Mouse (Mus musculus): ENCODE data around the gene Prrc2b.

The Prrc2b gene

GRCm38 (mm10) chr2:32130435-32130834 is 20.4 kb upstream of the Prrc2b start:
- ChIA-PET CTCF (interaction anchor here in 2 of 4 experiments (0.5 to 1.4 kb wide), 4 partner anchors 9 to 647 kb away, joined by 3 to 7 read pairs (median 5); no protein-coding TSS in a partner anchor), POLR2A (interaction anchor here in 3 of 4 experiments (0.7 to 1.3 kb wide), 3 partner anchors 7 to 284 kb away, joined by 3 to 6 read pairs (median 3); no protein-coding TSS in a partner anchor)

GRCm38 (mm10) chr2:32131205-32131834 is 19.6 kb upstream of the Prrc2b start:
- POLR2A ChIA-PET = interaction anchor here (0.5 to 4.5 kb wide), 18 partner anchors 9 to 1975 kb away, joined by 3 to 55 read pairs (median 4); no protein-coding TSS in a partner anchor
- CTCF ChIA-PET = interaction anchor here (0.5 to 2.3 kb wide), 11 partner anchors 10 to 643 kb away, joined by 3 to 6 read pairs (median 3); no protein-coding TSS in a partner anchor

- CTCF ChIA-PET = interaction anchor here (0.6 to 2.3 kb wide), 10 partner anchors 43 to 644 kb away, joined by 3 to 6 read pairs (median 3); no protein-coding TSS in a partner anchor
- POLR2A ChIA-PET = interaction anchor here (0.5 to 4.5 kb wide), 21 partner anchors 8 to 1976 kb away, joined by 3 to 55 read pairs (median 4); no protein-coding TSS in a partner anchor
These were observed 18.9 kb upstream of the Prrc2b start for GRCm38 (mm10) chr2:32131866-32132566.

- ChIA-PET CTCF (interaction anchor here in 2 of 4 experiments (0.7 to 2.3 kb wide), 3 partner anchors 104 to 272 kb away, joined by 3 to 6 read pairs (median 5); no protein-coding TSS in a partner anchor), POLR2A (interaction anchor here in 2 of 4 experiments (0.7 to 4.5 kb wide), 7 partner anchors 8 to 155 kb away, joined by 3 to 55 read pairs (median 6); partner anchors contain the start of genes Golga2 (in 1 of the 2) and Swi5 (in 1 of the 2))
These were observed 18.3 kb upstream of the Prrc2b start for GRCm38 (mm10) chr2:32132567-32132992.

GRCm38 (mm10) chr2:32134039-32134438 is 16.8 kb upstream of the Prrc2b start:
- ChIA-PET POLR2A (interaction anchor here (0.6 to 7.3 kb wide), 31 partner anchors 9 to 362 kb away, joined by 3 to 125 read pairs (median 4); partner anchors contain the start of genes Swi5 (in 2 of the 4), Golga2 (in 1 of the 4), Nup214 (in 1 of the 4) and Prrc2b (in 1 of the 4)), CTCF (interaction anchor here (0.5 to 2.3 kb wide), 76 partner anchors 8 to 629 kb away, joined by 3 to 16 read pairs (median 4); partner anchors contain the start of genes Fam78a (in 2 of the 4), Swi5 (in 2 of the 4), 1110008P14Rik (in 1 of the 4) and 9430097D07Rik (in 1 of the 4))

GRCm38 (mm10) chr2:32137667-32138266 is 13.1 kb upstream of the Prrc2b start:
- POLR2A ChIA-PET = interaction anchor here (0.6 to 7.3 kb wide), 75 partner anchors 8 to 590 kb away, joined by 3 to 125 read pairs (median 4); partner anchors contain the start of genes Swi5 (in 3 of the 4), Pomt1 (in 2 of the 4), 1110008P14Rik (in 1 of the 4) and Golga2 (in 1 of the 4)
- CTCF ChIA-PET = interaction anchor here in 2 of 4 experiments (0.6 to 2.4 kb wide), 22 partner anchors 9 to 354 kb away, joined by 3 to 12 read pairs (median 4); partner anchors contain the start of gene Swi5 (in 1 of the 2)

GRCm38 (mm10) chr2:32139377-32139776 is 11.5 kb upstream of the Prrc2b start:
- ChIA-PET POLR2A (interaction anchor here in 3 of 4 experiments (0.9 to 7.3 kb wide), 21 partner anchors 8 to 190 kb away, joined by 3 to 125 read pairs (median 5); partner anchors contain the start of genes Pomt1 (in 1 of the 3), Prrc2b (in 1 of the 3) and Swi5 (in 1 of the 3)), CTCF (interaction anchor here in 1 of 4 experiments (0.5 kb wide), 1 partner anchor 848 kb away, joined by 5 read pairs; no protein-coding TSS in a partner anchor)

- ChIA-PET CTCF (interaction anchor here in 1 of 4 experiments (0.6 kb wide), 1 partner anchor 264 kb away, joined by 3 read pairs; no protein-coding TSS in a partner anchor), POLR2A (interaction anchor here in 3 of 4 experiments (0.6 to 7.3 kb wide), 20 partner anchors 7 to 381 kb away, joined by 3 to 125 read pairs (median 5); partner anchors contain the start of genes Prrc2b (in 1 of the 3) and Swi5 (in 1 of the 3))
These were observed 10.4 kb upstream of the Prrc2b start for GRCm38 (mm10) chr2:32140498-32140934.

GRCm38 (mm10) chr2:32141602-32142001 is 9.3 kb upstream of the Prrc2b start:
- POLR2A ChIA-PET = interaction anchor here in 2 of 4 experiments (0.5 to 26.6 kb wide), 7 partner anchors 9 to 438 kb away, joined by 3 to 1021 read pairs (median 8); partner anchors contain the start of gene Prrc2b (in 1 of the 2)
- CTCF ChIA-PET = interaction anchor here in 2 of 4 experiments (0.6 to 1.1 kb wide), 2 partner anchors 127 to 166 kb away, joined by 3 to 4 read pairs; no protein-coding TSS in a partner anchor

GRCm38 (mm10) chr2:32142368-32142767 is 8.5 kb upstream of the Prrc2b start:
- ChIA-PET POLR2A (interaction anchor here in 2 of 4 experiments (0.9 to 26.6 kb wide), 7 partner anchors 9 to 68 kb away, joined by 3 to 1021 read pairs (median 8); partner anchors contain the start of gene Prrc2b (in 1 of the 2)), CTCF (interaction anchor here in 1 of 4 experiments (1.1 to 1.2 kb wide), 2 partner anchors 8 to 165 kb away, joined by 3 read pairs; no protein-coding TSS in a partner anchor)

GRCm38 (mm10) chr2:32144633-32145032 is 6.2 kb upstream of the Prrc2b start:
- CTCF ChIA-PET = interaction anchor here in 1 of 4 experiments (1.8 kb wide), 1 partner anchor 10 kb away, joined by 5 read pairs; no protein-coding TSS in a partner anchor
- POLR2A ChIA-PET = interaction anchor here (0.7 to 26.6 kb wide), 6 partner anchors 10 to 286 kb away, joined by 3 to 1021 read pairs (median 6); no protein-coding TSS in a partner anchor

- CTCF ChIA-PET = interaction anchor here (0.6 to 1.5 kb wide), 15 partner anchors 9 to 1170 kb away, joined by 3 to 14 read pairs (median 4); no protein-coding TSS in a partner anchor
- POLR2A ChIA-PET = interaction anchor here (0.5 to 30.9 kb wide), 27 partner anchors 9 to 338 kb away, joined by 3 to 1178 read pairs (median 4); no protein-coding TSS in a partner anchor
These were observed 4.2 kb upstream of the Prrc2b start for GRCm38 (mm10) chr2:32146617-32147162.

GRCm38 (mm10) chr2:32150135-32150534 is 747 bp upstream of the Prrc2b start:
- POLR2A ChIA-PET = interaction anchor here in 3 of 4 experiments (0.9 to 30.9 kb wide), 12 partner anchors 8 to 75 kb away, joined by 3 to 1178 read pairs (median 8); no protein-coding TSS in a partner anchor
- CTCF ChIA-PET = no interaction called here

GRCm38 (mm10) chr2:32150562-32150923 is 339 bp upstream of the Prrc2b start:
- POLR2A ChIA-PET = interaction anchor here in 3 of 4 experiments (1.0 to 30.9 kb wide), 11 partner anchors 9 to 75 kb away, joined by 3 to 1178 read pairs (median 8); no protein-coding TSS in a partner anchor
- CTCF ChIA-PET = no interaction called here

- ChIA-PET POLR2A (interaction anchor here in 3 of 4 experiments (0.6 to 30.9 kb wide), 20 partner anchors 8 to 136 kb away, joined by 3 to 1178 read pairs (median 6); partner anchors contain the start of gene Swi5 (in 1 of the 3)), CTCF (interaction anchor here in 1 of 4 experiments (1.0 to 1.1 kb wide), 2 partner anchors 40 to 121 kb away, joined by 3 read pairs; no protein-coding TSS in a partner anchor)
These were observed 931 bp downstream of the Prrc2b start for GRCm38 (mm10) chr2:32151660-32152366.

All from embryonic stem cell, embryonic (primary cell).